Mouse (Mus musculus): ENCODE measurements around the gene Ypel3.

GRCm38 (mm10) chr7:126792721-126793443 is 16.1 kb downstream of the Ypel3 start:
- no peak; the same call in 1 of the 2 replicates for TF ChIP-seq POLR2A (IDR thresholded peaks at IDR 0.05; ENCODE audit: low read depth, low read length)
- no peak for TF ChIP-seq CTCF (IDR thresholded peaks at IDR 0.05; ENCODE audit: borderline replicate concordance, insufficient read depth, low read length)

Data from embryonic fibroblast, embryonic 13.5 days (primary cell).